Mouse (Mus musculus): ENCODE results near the gene Zfp706. TPM values are rescaled to one million over a fixed set of nuclear protein-coding genes. Genes with fewer than 3 reads are reported as not detected.
A peak's percentile ranks its signal among the peaks of the same experiment; 100 is the strongest.

Gene Zfp706
- polyA plus RNA-seq, 1 experiment from 2014 or later, result 415 TPM

- Histone ChIP-seq H3K9ac (ENCODE audit: low read length) (no peak overlapping the region), H3K27ac (replicated peaks in 1 of 2; ENCODE audit: control insufficient read depth in 1 of 2, insufficient read depth in 1 of 2, low read depth in 2 of 2, low read length in 2 of 2) (no peak overlapping the region), H3K4me1 (ENCODE audit: control insufficient read depth in 2 of 2, insufficient read depth in 2 of 2, low read length in 2 of 2) (peaks cover 2 to 8% of the 10 kb centered on the region in 2 experiments; a peak in 3 of 4 replicates), H3K36me3 (ENCODE audit: control insufficient read depth, insufficient read depth, low read length) (no peaks in the 10 kb centered on the region), H3K4me3 (ENCODE audit: control insufficient read depth in 1 of 2, insufficient read depth in 1 of 2, low read depth in 1 of 2, low read length in 2 of 2) (no peak overlapping the region), H3K4me2 (ENCODE audit: low read length) (no peak overlapping the region), H3K27me3 (ENCODE audit: control insufficient read depth, insufficient read depth, low read length) (no peaks in the 10 kb centered on the region), H3K9me3 (ENCODE audit: control insufficient read depth, low read length) (no peaks in the 10 kb centered on the region)
- ATAC-seq (ENCODE audit: insufficient number of reproducible peaks, insufficient read depth, low FRiP score, low read depth), result no peak
- 70% methylated on average over 3 of the region's 3 CpGs for WGBS
Measured at GRCm38 (mm10) chr15:37011316-37011715, 3.7 kb upstream of the Zfp706 start.

GRCm38 (mm10) chr15:37008546-37008945 is 973 bp upstream of the Zfp706 start:
- H3K4me1 ChIP-seq (ENCODE audit: control insufficient read depth in 2 of 2, insufficient read depth in 2 of 2, low read length in 2 of 2), result peaks cover 2 to 30% of the 10 kb centered on the region in 2 experiments; a peak in 3 of 4 replicates
- no peak overlapping the region for H3K4me3 ChIP-seq (ENCODE audit: control insufficient read depth in 1 of 2, insufficient read depth in 1 of 2, low read depth in 1 of 2, low read length in 2 of 2)
- H3K9ac ChIP-seq (ENCODE audit: low read length), result no peak overlapping the region
- no peaks in the 10 kb centered on the region for H3K27me3 ChIP-seq (ENCODE audit: control insufficient read depth, insufficient read depth, low read length)
- H3K4me2 ChIP-seq (ENCODE audit: low read length), result no peak overlapping the region
- no peaks in the 10 kb centered on the region for H3K9me3 ChIP-seq (ENCODE audit: control insufficient read depth, low read length)
- H3K27ac ChIP-seq (replicated peaks in 1 of 2; ENCODE audit: control insufficient read depth in 1 of 2, insufficient read depth in 1 of 2, low read depth in 2 of 2, low read length in 2 of 2), result no peak overlapping the region
- no peaks in the 10 kb centered on the region for H3K36me3 ChIP-seq (ENCODE audit: control insufficient read depth, insufficient read depth, low read length)
- no peak for ATAC-seq (ENCODE audit: insufficient number of reproducible peaks, insufficient read depth, low FRiP score, low read depth)

- H3K4me2 ChIP-seq (ENCODE audit: low read length), result peak overlapping the region; percentile 84
- H3K9ac ChIP-seq (ENCODE audit: low read length), result peak overlapping the region; percentile 100
- peaks cover 4% of the 10 kb centered on the region for H3K36me3 ChIP-seq (ENCODE audit: control insufficient read depth, insufficient read depth, low read length)
- 16% methylated on average over 8 of the region's 8 CpGs for WGBS
- H3K4me3 ChIP-seq (ENCODE audit: control insufficient read depth in 1 of 2, insufficient read depth in 1 of 2, low read depth in 1 of 2, low read length in 2 of 2), result peak overlapping the region; percentile 74 to 94
- H3K4me1 ChIP-seq (ENCODE audit: control insufficient read depth in 2 of 2, insufficient read depth in 2 of 2, low read length in 2 of 2), result peaks cover 2 to 30% of the 10 kb centered on the region in 2 experiments; a peak in 3 of 4 replicates
- no peak for ATAC-seq (ENCODE audit: insufficient number of reproducible peaks, insufficient read depth, low FRiP score, low read depth)
- no peaks in the 10 kb centered on the region for H3K27me3 ChIP-seq (ENCODE audit: control insufficient read depth, insufficient read depth, low read length)
- H3K27ac ChIP-seq (replicated peaks in 1 of 2; ENCODE audit: control insufficient read depth in 1 of 2, insufficient read depth in 1 of 2, low read depth in 2 of 2, low read length in 2 of 2), result peak overlapping the region; percentile 96 to 99
- H3K9me3 ChIP-seq (ENCODE audit: control insufficient read depth, low read length), result no peaks in the 10 kb centered on the region
Measured at GRCm38 (mm10) chr15:37007959-37008419, 416 bp upstream of the Zfp706 start.

DNA sequence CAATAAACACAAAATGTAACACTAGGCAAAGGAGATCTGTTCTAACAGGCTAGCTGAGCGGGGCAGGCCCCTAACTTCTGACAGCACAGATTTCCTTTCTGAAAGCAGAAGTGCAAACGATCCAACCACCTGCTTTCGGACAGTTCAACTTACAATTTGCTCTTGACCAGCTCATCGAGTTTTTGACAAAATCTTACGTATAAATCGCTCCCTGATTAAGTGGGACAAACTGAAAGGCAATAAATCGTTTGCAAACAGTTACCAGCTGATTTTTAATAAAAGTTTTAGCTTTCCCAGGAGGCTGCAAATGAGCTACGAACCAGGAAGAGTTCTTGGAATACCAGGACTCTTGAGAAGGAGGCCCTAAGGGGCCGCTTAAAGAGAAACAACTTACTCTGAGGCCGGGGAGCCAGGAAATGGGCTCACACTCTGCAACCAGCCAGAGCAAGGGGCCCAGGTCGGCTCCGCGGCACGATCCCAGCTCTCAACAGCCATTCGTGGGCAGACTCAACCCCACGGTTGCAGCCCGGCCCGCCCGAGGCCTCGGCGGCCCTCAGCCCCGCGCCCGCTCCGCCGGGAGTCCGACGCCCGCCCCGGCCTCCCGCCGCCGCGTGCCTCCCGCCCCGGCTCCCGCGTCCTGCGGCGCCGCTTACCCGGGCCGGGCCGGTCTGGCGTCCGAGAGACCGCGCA is 953 bp downstream of the Zfp706 start:
- peak overlapping the region; percentile 64 to 99 for H3K27ac ChIP-seq (replicated peaks in 1 of 2; ENCODE audit: control insufficient read depth in 1 of 2, insufficient read depth in 1 of 2, low read depth in 2 of 2, low read length in 2 of 2)
- H3K4me3 ChIP-seq (ENCODE audit: control insufficient read depth in 1 of 2, insufficient read depth in 1 of 2, low read depth in 1 of 2, low read length in 2 of 2), result peak overlapping the region; percentile 56 to 94
- peaks cover 2 to 30% of the 10 kb centered on the region in 2 experiments for H3K4me1 ChIP-seq (ENCODE audit: control insufficient read depth in 2 of 2, insufficient read depth in 2 of 2, low read length in 2 of 2)
- H3K27me3 ChIP-seq (ENCODE audit: control insufficient read depth, insufficient read depth, low read length), result no peaks in the 10 kb centered on the region
- peak; percentile 45 for ATAC-seq (ENCODE audit: insufficient number of reproducible peaks, insufficient read depth, low FRiP score, low read depth)
- H3K4me2 ChIP-seq (ENCODE audit: low read length), result peak overlapping the region; percentile 71
- WGBS, result under 1% methylated on average over 47 of the region's 48 CpGs
- peaks cover 18% of the 10 kb centered on the region for H3K36me3 ChIP-seq (ENCODE audit: control insufficient read depth, insufficient read depth, low read length)
- H3K9ac ChIP-seq (ENCODE audit: low read length), result peak overlapping the region; percentile 100
- no peaks in the 10 kb centered on the region for H3K9me3 ChIP-seq (ENCODE audit: control insufficient read depth, low read length)

- Histone ChIP-seq H3K4me2 (ENCODE audit: low read length) (peak overlapping the region; percentile 71), H3K4me3 (ENCODE audit: control insufficient read depth in 1 of 2, insufficient read depth in 1 of 2, low read depth in 1 of 2, low read length in 2 of 2) (peak overlapping the region; percentile 56 to 94), H3K9ac (ENCODE audit: low read length) (peak overlapping the region; percentile 100), H3K27me3 (ENCODE audit: control insufficient read depth, insufficient read depth, low read length) (no peaks in the 10 kb centered on the region), H3K9me3 (ENCODE audit: control insufficient read depth, low read length) (no peaks in the 10 kb centered on the region), H3K27ac (replicated peaks in 1 of 2; ENCODE audit: control insufficient read depth in 1 of 2, insufficient read depth in 1 of 2, low read depth in 2 of 2, low read length in 2 of 2) (peak overlapping the region; percentile 64 to 99), H3K4me1 (ENCODE audit: control insufficient read depth in 2 of 2, insufficient read depth in 2 of 2, low read length in 2 of 2) (peaks cover 2 to 30% of the 10 kb centered on the region in 2 experiments), H3K36me3 (ENCODE audit: control insufficient read depth, insufficient read depth, low read length) (peaks cover 25% of the 10 kb centered on the region)
- no peak for ATAC-seq (ENCODE audit: insufficient number of reproducible peaks, insufficient read depth, low FRiP score, low read depth)
- WGBS, result 33% methylated on average over 7 of the region's 7 CpGs
Measured at GRCm38 (mm10) chr15:37005793-37006474, 1.6 kb downstream of the Zfp706 start.

DNA sequence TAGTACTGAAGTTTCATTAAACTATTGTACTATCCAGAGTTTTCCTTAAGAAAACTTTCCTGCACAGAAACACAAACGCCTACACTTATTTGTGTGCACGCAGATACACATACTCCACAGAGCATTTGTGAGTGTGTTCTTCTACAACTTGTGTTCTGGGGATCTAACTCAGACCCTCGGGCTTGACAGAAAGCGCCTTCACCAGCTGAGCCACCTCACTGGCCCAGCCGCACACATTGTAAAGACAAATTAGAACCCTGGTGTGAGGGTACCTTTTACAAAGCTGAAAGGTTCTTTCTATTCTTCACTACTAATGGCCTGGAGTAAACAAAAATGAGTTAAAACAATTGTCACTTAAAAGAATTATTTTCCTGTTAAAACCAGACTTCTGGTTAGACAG is 2.7 kb downstream of the Zfp706 start:
- Histone ChIP-seq H3K27me3 (ENCODE audit: control insufficient read depth, insufficient read depth, low read length) (no peaks in the 10 kb centered on the region), H3K9me3 (ENCODE audit: control insufficient read depth, low read length) (no peaks in the 10 kb centered on the region), H3K27ac (replicated peaks in 1 of 2; ENCODE audit: control insufficient read depth in 1 of 2, insufficient read depth in 1 of 2, low read depth in 2 of 2, low read length in 2 of 2) (peak overlapping the region in 1 of 2 experiments; percentile 42; a peak in 1 of 4 replicates), H3K9ac (ENCODE audit: low read length) (peak overlapping the region; percentile 16), H3K4me2 (ENCODE audit: low read length) (peak overlapping the region; percentile 71), H3K4me1 (ENCODE audit: control insufficient read depth in 2 of 2, insufficient read depth in 2 of 2, low read length in 2 of 2) (peaks cover 2 to 30% of the 10 kb centered on the region in 2 experiments), H3K36me3 (ENCODE audit: control insufficient read depth, insufficient read depth, low read length) (peaks cover 34% of the 10 kb centered on the region), H3K4me3 (ENCODE audit: control insufficient read depth in 1 of 2, insufficient read depth in 1 of 2, low read depth in 1 of 2, low read length in 2 of 2) (peak overlapping the region in 1 of 2 experiments; percentile 6; a peak in 1 of 4 replicates)
- ATAC-seq (ENCODE audit: insufficient number of reproducible peaks, insufficient read depth, low FRiP score, low read depth), result no peak
- 71% methylated on average over 5 of the region's 5 CpGs for WGBS

DNA sequence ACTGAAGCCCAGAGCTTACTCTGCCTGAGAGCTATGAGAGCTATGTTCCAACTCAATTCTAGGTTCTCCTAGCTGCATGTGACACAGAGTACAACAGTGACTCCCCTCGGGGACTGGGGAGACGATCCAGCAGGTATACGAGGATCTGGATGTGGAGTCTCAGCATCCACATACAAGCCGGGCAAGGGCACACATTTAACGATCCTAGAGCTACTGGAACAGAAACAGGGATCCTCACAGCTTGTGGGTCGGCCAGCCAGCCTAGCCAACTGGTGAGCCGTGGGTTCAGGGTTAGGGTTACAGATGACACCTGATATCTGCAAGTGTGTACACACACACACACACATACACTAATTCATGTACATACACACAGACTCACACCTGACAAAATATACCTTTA is 5.3 kb downstream of the Zfp706 start:
- no peak overlapping the region for H3K27ac ChIP-seq (replicated peaks in 1 of 2; ENCODE audit: control insufficient read depth in 1 of 2, insufficient read depth in 1 of 2, low read depth in 2 of 2, low read length in 2 of 2)
- peaks cover 0 to 28% of the 10 kb centered on the region in 2 experiments; a peak in 3 of 4 replicates for H3K4me1 ChIP-seq (ENCODE audit: control insufficient read depth in 2 of 2, insufficient read depth in 2 of 2, low read length in 2 of 2)
- no peak overlapping the region for H3K9ac ChIP-seq (ENCODE audit: low read length)
- no peak overlapping the region for H3K4me2 ChIP-seq (ENCODE audit: low read length)
- ATAC-seq (ENCODE audit: insufficient number of reproducible peaks, insufficient read depth, low FRiP score, low read depth), result no peak
- 0 out of 2 replicates have a peak, but pooled peaks cover 3% of the 10 kb centered on the region for H3K9me3 ChIP-seq (ENCODE audit: control insufficient read depth, low read length)
- peaks cover 60% of the 10 kb centered on the region for H3K36me3 ChIP-seq (ENCODE audit: control insufficient read depth, insufficient read depth, low read length)
- H3K27me3 ChIP-seq (ENCODE audit: control insufficient read depth, insufficient read depth, low read length), result no peaks in the 10 kb centered on the region
- 92% methylated on average over 7 of the region's 7 CpGs for WGBS
- no peak overlapping the region for H3K4me3 ChIP-seq (ENCODE audit: control insufficient read depth in 1 of 2, insufficient read depth in 1 of 2, low read depth in 1 of 2, low read length in 2 of 2)

All from heart, embryonic 14.5 days (tissue).